Mouse (Mus musculus) MEL (cell line): ENCODE results near the gene Dpep1.

Experiments used
- BHLHE40 ChIP-seq: IDR thresholded peaks from 2 replicates; pipeline ENCODE4 v1.6.1; 2012; ENCODE audit warnings: low read depth, mild to moderate bottlenecking, inconsistent platforms, low read length, improper control_type of control experiment, borderline replicate concordance
- CTCF ChIP-seq, 3 experiments: IDR thresholded peaks in 2 of 3; conservative IDR thresholded peaks in 1 of 3; 2 replicates each; pipeline ENCODE4 v1.5.1; 2011 to 2012; ENCODE audit warnings: low read length in 3 of 3, low read depth in 2 of 3, mild to moderate bottlenecking in 2 of 3, improper control_type of control experiment in 1 of 3, inconsistent platforms in 1 of 3, mixed read lengths in 1 of 3, moderate library complexity in 1 of 3; ENCODE audit not compliant: control insufficient read depth in 1 of 3, insufficient read depth in 1 of 3, poor library complexity in 1 of 3, severe bottlenecking in 1 of 3
- ELF1 ChIP-seq: IDR thresholded peaks from 2 replicates; pipeline ENCODE4 v1.6.1; 2014; ENCODE audit warnings: low read depth, mild to moderate bottlenecking, inconsistent platforms, low read length, improper control_type of control experiment, moderate library complexity
- GATA1 ChIP-seq: IDR thresholded peaks from 2 replicates; pipeline ENCODE4 v1.6.1; 2011; ENCODE audit warnings: low read depth, low read length, improper control_type of control experiment
- HCFC1 ChIP-seq: IDR thresholded peaks from 2 replicates; pipeline ENCODE4 v1.6.1; 2012; ENCODE audit warnings: low read depth, mild to moderate bottlenecking, inconsistent platforms, low read length, improper control_type of control experiment, moderate library complexity
- MAFK ChIP-seq: IDR thresholded peaks from 2 replicates; pipeline ENCODE4 v1.6.1; 2011; ENCODE audit warnings: low read depth, mild to moderate bottlenecking, low read length, improper control_type of control experiment, borderline replicate concordance
- MAX ChIP-seq: IDR thresholded peaks from 2 replicates; pipeline ENCODE4 v1.6.1; 2011; ENCODE audit warnings: low read length, improper control_type of control experiment
- MAZ ChIP-seq: IDR thresholded peaks from 2 replicates; pipeline ENCODE4 v1.6.1; 2012; ENCODE audit warnings: low read depth, mild to moderate bottlenecking, inconsistent platforms, low read length, improper control_type of control experiment
- MEF2A ChIP-seq: IDR thresholded peaks from 2 replicates; pipeline ENCODE4 v1.6.1; 2014; ENCODE audit warnings: low read depth, mild to moderate bottlenecking, inconsistent platforms, low read length, improper control_type of control experiment; ENCODE audit not compliant: poor library complexity, insufficient replicate concordance, severe bottlenecking; ENCODE audit errors: extremely low read depth
- MXI1 ChIP-seq: IDR thresholded peaks from 2 replicates; pipeline ENCODE4 v1.6.1; 2011; ENCODE audit warnings: mild to moderate bottlenecking, low read depth, low read length, improper control_type of control experiment
- POLR2A ChIP-seq, 2 experiments: IDR thresholded peaks; 2 replicates each; pipeline ENCODE4 v1.6.1; 2011 to 2012; ENCODE audit warnings: low read length in 2 of 2, mild to moderate bottlenecking in 2 of 2, control low read depth in 1 of 2, improper control_type of control experiment in 1 of 2, low read depth in 1 of 2, moderate library complexity in 1 of 2; ENCODE audit not compliant: control insufficient read depth in 1 of 2, insufficient read depth in 1 of 2, poor library complexity in 1 of 2
- POLR2AphosphoS2 ChIP-seq: IDR thresholded peaks from 2 replicates; pipeline ENCODE4 v1.6.1; 2011; ENCODE audit warnings: low read length, improper control_type of control experiment
- TCF12 ChIP-seq: IDR thresholded peaks from 2 replicates; pipeline ENCODE4 v1.6.1; 2014; ENCODE audit warnings: low read depth, mild to moderate bottlenecking, inconsistent platforms, low read length, improper control_type of control experiment, moderate library complexity

- no peak for TF ChIP-seq BHLHE40
- TF ChIP-seq POLR2A (IDR thresholded peaks at IDR 0.05; ENCODE audit: control insufficient read depth in 1 of 2, insufficient read depth in 1 of 2, low read depth in 1 of 2, low read length in 2 of 2, poor library complexity in 1 of 2), result no peak
- no peak for TF ChIP-seq MAFK
- TF ChIP-seq ELF1, result no peak
- TF ChIP-seq MXI1, result no peak
- no peak for TF ChIP-seq CTCF (IDR thresholded peaks at IDR 0.05 in 2 of 3, conservative IDR thresholded peaks at IDR 0.05 in 1 of 3; ENCODE audit: control insufficient read depth in 1 of 3, insufficient read depth in 1 of 3, low read depth in 2 of 3, low read length in 3 of 3, poor library complexity in 1 of 3, severe bottlenecking in 1 of 3)
- no peak for TF ChIP-seq POLR2AphosphoS2
- no peak for TF ChIP-seq MAZ
- no peak for TF ChIP-seq MAX
- TF ChIP-seq HCFC1, result no peak
- TF ChIP-seq TCF12, result no peak
- TF ChIP-seq MEF2A, result no peak
- no peak for TF ChIP-seq GATA1
These were observed 57.0 kb downstream of the Dpep1 start for GRCm38 (mm10) chr8:123243053-123243452.
